Mouse (Mus musculus) CH12.LX (cell line): Measurements from ENCODE around the gene Med24. TPM values are rescaled to one million over a fixed set of nuclear protein-coding genes. Genes with fewer than 3 reads are reported as not detected.
A peak's percentile ranks its signal among the peaks of the same experiment; 100 is the strongest.

ENCODE experiments used
- DNase-seq: peaks from one replicate; pipeline ENCODE4 v3.0.0-alpha.2; 2013; ENCODE audit errors: extremely low read depth
- H3K27ac ChIP-seq: 2 replicates; pipeline ENCODE4 v1.5.1; 2012; ENCODE audit warnings: low read depth, mild to moderate bottlenecking, control low read depth, moderate library complexity; ENCODE audit not compliant: insufficient read depth
- H3K27me3 ChIP-seq: replicated peaks from 2 replicates; pipeline ENCODE3; 2012; ENCODE audit warnings: inconsistent platforms
- H3K36me3 ChIP-seq, 2 experiments: replicated peaks in 1 of 2; 2 replicates each; pipeline versions ENCODE3 to v1.6.1; 2012; ENCODE audit warnings: inconsistent platforms in 1 of 2, low read length in 1 of 2, mild to moderate bottlenecking in 1 of 2, mixed read lengths in 1 of 2, moderate library complexity in 1 of 2; ENCODE audit not compliant: control insufficient read depth in 1 of 2, insufficient read depth in 1 of 2
- H3K4me1 ChIP-seq, 2 experiments: 2 replicates each; pipeline ENCODE4 v1.6.1; 2012; ENCODE audit warnings: inconsistent platforms in 1 of 2, moderate library complexity in 1 of 2; ENCODE audit not compliant: insufficient read depth in 2 of 2, control insufficient read depth in 1 of 2
- H3K4me2 ChIP-seq: 2 replicates; pipeline ENCODE4 v1.6.1; 2012; ENCODE audit warnings: low read depth, mild to moderate bottlenecking, control low read depth; ENCODE audit not compliant: poor library complexity, insufficient read depth, severe bottlenecking
- H3K4me3 ChIP-seq, 3 experiments: fragments of 150-350 bp in 1 of 3; sonication (generic) in 1 of 3; replicated peaks in 1 of 3; 2 replicates each; pipeline versions ENCODE3 to v1.5.1; 2011 to 2012; ENCODE audit warnings: low read depth in 2 of 3, low read length in 2 of 3, mild to moderate bottlenecking in 2 of 3, moderate library complexity in 2 of 3, control low read depth in 1 of 3, improper control_type of control experiment in 1 of 3, inconsistent platforms in 1 of 3, mixed read lengths in 1 of 3; ENCODE audit not compliant: poor library complexity in 1 of 3
- H3K79me2 ChIP-seq: replicated peaks from 2 replicates; pipeline ENCODE4 v1.6.1; 2012; ENCODE audit warnings: mild to moderate bottlenecking, moderate library complexity; ENCODE audit not compliant: control insufficient read depth, poor library complexity, insufficient read depth, severe bottlenecking; ENCODE audit errors: extremely low read depth
- H3K9ac ChIP-seq: 2 replicates; pipeline ENCODE4 v1.6.1; 2012; ENCODE audit warnings: low read depth, mild to moderate bottlenecking, control low read depth, moderate library complexity; ENCODE audit not compliant: insufficient read depth
- H3K9me3 ChIP-seq: replicated peaks from 2 replicates; pipeline ENCODE3; 2012; ENCODE audit warnings: low read length, inconsistent platforms, mixed read lengths
- BHLHE40 ChIP-seq: IDR thresholded peaks from 2 replicates; pipeline ENCODE4 v1.6.1; 2011; ENCODE audit warnings: mild to moderate bottlenecking, low read depth, low read length, improper control_type of control experiment
- CHD1 ChIP-seq: IDR thresholded peaks from 2 replicates; pipeline ENCODE4 v1.6.1; 2012; ENCODE audit warnings: low read depth, low read length, improper control_type of control experiment, inconsistent platforms
- CTCF ChIP-seq, 2 experiments: IDR thresholded peaks in 1 of 2; conservative IDR thresholded peaks in 1 of 2; 2 replicates each; pipeline ENCODE4 v1.5.1; 2011 to 2012; ENCODE audit warnings: low read depth in 2 of 2, low read length in 2 of 2, improper control_type of control experiment in 1 of 2, inconsistent platforms in 1 of 2, mild to moderate bottlenecking in 1 of 2, moderate library complexity in 1 of 2
- E2F4 ChIP-seq: IDR thresholded peaks from 2 replicates; pipeline ENCODE4 v1.6.1; 2011; ENCODE audit warnings: low read depth, low read length, improper control_type of control experiment; ENCODE audit not compliant: insufficient replicate concordance
- EP300 ChIP-seq: IDR thresholded peaks from 2 replicates; pipeline ENCODE4 v1.6.1; 2011; ENCODE audit warnings: low read length, improper control_type of control experiment
- ETS1 ChIP-seq: conservative IDR thresholded peaks from 2 replicates; pipeline ENCODE4 v1.6.1; 2012; ENCODE audit warnings: low read depth, mild to moderate bottlenecking, inconsistent platforms, low read length, improper control_type of control experiment, moderate library complexity
- GABPA ChIP-seq: IDR thresholded peaks from 2 replicates; pipeline ENCODE4 v1.6.1; 2012; ENCODE audit warnings: low read depth, low read length, improper control_type of control experiment, inconsistent platforms; ENCODE audit not compliant: insufficient replicate concordance
- IRF4 ChIP-seq: IDR thresholded peaks from 2 replicates; pipeline ENCODE4 v1.6.1; 2014; ENCODE audit warnings: low read depth, mild to moderate bottlenecking, inconsistent platforms, low read length, improper control_type of control experiment
- JUN ChIP-seq: IDR thresholded peaks from 2 replicates; pipeline ENCODE4 v1.6.1; 2011; ENCODE audit warnings: low read depth, mild to moderate bottlenecking, low read length, improper control_type of control experiment, moderate library complexity; ENCODE audit not compliant: insufficient read depth
- MAFK ChIP-seq: IDR thresholded peaks from 2 replicates; pipeline ENCODE4 v1.6.1; 2011; ENCODE audit warnings: low read length, improper control_type of control experiment; ENCODE audit not compliant: insufficient replicate concordance
- MEF2A ChIP-seq: IDR thresholded peaks from 2 replicates; pipeline ENCODE4 v1.6.1; 2014; ENCODE audit warnings: low read depth, mild to moderate bottlenecking, inconsistent platforms, low read length, improper control_type of control experiment, borderline replicate concordance
- MXI1 ChIP-seq: IDR thresholded peaks from 2 replicates; pipeline ENCODE4 v1.6.1; 2011; ENCODE audit warnings: mild to moderate bottlenecking, low read depth, low read length, improper control_type of control experiment
- MYC ChIP-seq: IDR thresholded peaks from 2 replicates; pipeline ENCODE4 v1.6.1; 2011; ENCODE audit warnings: low read depth, mild to moderate bottlenecking, improper control_type of control experiment, low read length
- NELFE ChIP-seq: IDR thresholded peaks from 2 replicates; pipeline ENCODE4 v1.6.1; 2011; ENCODE audit warnings: low read depth, low read length, improper control_type of control experiment
- NRF1 ChIP-seq: IDR thresholded peaks from 2 replicates; pipeline ENCODE4 v1.6.1; 2014; ENCODE audit warnings: low read depth, mild to moderate bottlenecking, inconsistent platforms, low read length, improper control_type of control experiment, moderate library complexity
- PAX5 ChIP-seq: IDR thresholded peaks from 2 replicates; pipeline ENCODE4 v1.6.1; 2012; ENCODE audit warnings: low read length, inconsistent platforms, mixed read lengths
- POLR2A ChIP-seq: IDR thresholded peaks from 2 replicates; pipeline ENCODE4 v1.6.1; 2011; ENCODE audit warnings: low read depth, mild to moderate bottlenecking, improper control_type of control experiment, low read length
- POLR2AphosphoS2 ChIP-seq: IDR thresholded peaks from 2 replicates; pipeline ENCODE4 v1.6.1; 2011; ENCODE audit warnings: low read depth, low read length, improper control_type of control experiment
- RAD21 ChIP-seq: IDR thresholded peaks from 2 replicates; pipeline ENCODE4 v1.6.1; 2011; ENCODE audit warnings: low read depth, mild to moderate bottlenecking, low read length, improper control_type of control experiment, moderate library complexity
- RCOR1 ChIP-seq: conservative IDR thresholded peaks from 2 replicates; pipeline ENCODE4 v1.6.1; 2012; ENCODE audit warnings: low read depth, mild to moderate bottlenecking, inconsistent platforms, low read length, improper control_type of control experiment
- SIN3A ChIP-seq: IDR thresholded peaks from 2 replicates; pipeline ENCODE4 v1.6.1; 2012; ENCODE audit warnings: low read length, improper control_type of control experiment, inconsistent platforms
- SMC3 ChIP-seq: IDR thresholded peaks from 2 replicates; pipeline ENCODE4 v1.6.1; 2011; ENCODE audit warnings: low read depth, low read length, improper control_type of control experiment
- UBTF ChIP-seq: IDR thresholded peaks from 2 replicates; pipeline ENCODE4 v1.6.1; 2012; ENCODE audit warnings: low read depth, mild to moderate bottlenecking, inconsistent platforms, low read length, improper control_type of control experiment, moderate library complexity
- USF1 ChIP-seq: IDR thresholded peaks from 2 replicates; pipeline ENCODE4 v1.6.1; 2014; ENCODE audit warnings: low read depth, mild to moderate bottlenecking, inconsistent platforms, low read length, improper control_type of control experiment
- ZMIZ1 ChIP-seq: IDR thresholded peaks from 2 replicates; pipeline ENCODE4 v1.6.1; 2012; ENCODE audit warnings: low read depth, mild to moderate bottlenecking, inconsistent platforms, low read length, improper control_type of control experiment
- ZNF384 ChIP-seq: IDR thresholded peaks from 2 replicates; pipeline ENCODE4 v1.6.1; 2012; ENCODE audit warnings: low read depth, low read length, improper control_type of control experiment, inconsistent platforms
- dilution Hi-C: fragments of 300-500 bp; cut with MboI; formaldehyde crosslinking; loops from 2 replicates; pipeline ENCODE4 v1.14.3; 2020; ENCODE audit warnings: low sequenced_read_pairs; ENCODE audit not compliant: extremely low pct_unique_long_range_greater_than_20kb, extremely low pct_ligation_motif_present
- in situ Hi-C: fragments of 300-500 bp; cut with MboI; formaldehyde crosslinking; loops from 3 replicates; pipeline ENCODE4 v1.14.3; 2019; ENCODE audit warnings: low sequenced_read_pairs, low pct_ligation_motif_present, low pct_unique_long_range_greater_than_20kb, mixed read lengths
- polyA plus RNA-seq: library from polyadenylated mRNA; unstranded; fragments of >175 nt; gene quantifications from 2 replicates; pipeline ENCODE4 v1.2.1, GENCODE M21; 2012; ENCODE audit warnings: low read depth; ENCODE audit not compliant: insufficient read length
- total RNA-seq, 2 experiments: library from RNA; depleted of rRNA; stranded (reverse); fragments of 300-350 nt in 1 of 2; fragments of >200 nt in 1 of 2; gene quantifications; 2 replicates each; pipeline ENCODE4 v1.2.3; 2012 to 2014

The Med24 gene
- total and polyA plus RNA-seq, 3 experiments: 30.9 to 78.8 (median 48.6) TPM

DNA sequence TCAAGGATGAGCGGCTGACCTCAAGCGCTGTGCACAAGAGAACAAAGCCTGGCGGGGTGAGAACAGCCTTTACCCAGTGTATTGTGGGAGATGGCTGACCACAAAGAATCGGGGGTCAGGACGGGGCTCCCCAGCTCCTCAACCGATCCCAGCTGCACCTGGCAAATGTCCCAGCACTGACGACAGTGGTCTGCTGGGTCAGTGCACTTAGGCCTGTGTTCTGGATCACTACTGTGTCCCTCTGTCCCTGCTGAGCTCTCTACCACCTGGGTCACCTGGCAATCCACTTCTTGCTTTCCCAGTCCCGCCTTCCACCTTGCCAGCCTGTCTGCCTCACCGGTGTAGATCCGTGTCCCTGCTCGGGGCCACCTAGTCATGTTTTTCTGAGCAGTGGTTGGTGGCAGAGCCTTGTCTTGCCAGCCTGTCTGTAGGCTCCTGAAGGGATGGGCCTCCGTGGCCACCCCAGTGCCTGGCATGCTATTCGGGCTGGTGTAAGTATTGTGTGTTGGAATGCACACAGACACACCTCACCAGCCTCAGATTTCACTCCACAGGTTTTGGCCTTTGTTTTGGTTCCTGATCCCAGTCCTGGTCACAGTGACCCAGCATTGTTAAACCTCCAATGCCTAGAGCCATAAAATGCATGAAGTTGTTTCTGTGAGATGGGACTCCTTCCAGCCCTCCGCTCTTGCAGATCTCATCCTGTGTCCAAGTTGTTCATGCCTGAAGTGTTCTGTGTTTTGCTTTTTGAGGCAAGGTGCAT, 32.6 kb downstream of the Med24 start:
- Histone ChIP-seq H3K36me3 (peaks cover 48 to 61% of the 10 kb centered on the region in 2 experiments), H3K27ac (no peak overlapping the region), H3K9me3 (no peaks in the 10 kb centered on the region), H3K9ac (no peak overlapping the region), H3K4me1 (peaks cover 8 to 34% of the 10 kb centered on the region in 2 experiments; a peak in 3 of 4 replicates), H3K27me3 (no peaks in the 10 kb centered on the region), H3K4me3 (no peak overlapping the region), H3K4me2 (no peak overlapping the region), H3K79me2 (no peaks in the 10 kb centered on the region)
- no peak for DNase-seq
- in situ Hi-C loops: loop anchor here (5.0 to 10.0 kb wide), 2 partner anchors 91 to 218 kb away; no protein-coding TSS in a partner anchor
- no peak for TF ChIP-seq SMC3
- no peak for TF ChIP-seq E2F4
- TF ChIP-seq CHD1: no peak
- no peak for TF ChIP-seq EP300
- no peak for TF ChIP-seq RCOR1
- no peak for TF ChIP-seq JUN
- no peak for TF ChIP-seq ETS1
- 0 out of 2 replicates have a peak, but pooled peaks have one; percentile 8 for TF ChIP-seq POLR2A
- TF ChIP-seq MAFK: no peak
- peak; percentile 71; the same call in 1 of the 2 replicates for TF ChIP-seq POLR2AphosphoS2
- TF ChIP-seq NELFE: no peak
- no peak for TF ChIP-seq ZNF384
- no peak for TF ChIP-seq PAX5
- dilution Hi-C loops: no loop called here

DNA sequence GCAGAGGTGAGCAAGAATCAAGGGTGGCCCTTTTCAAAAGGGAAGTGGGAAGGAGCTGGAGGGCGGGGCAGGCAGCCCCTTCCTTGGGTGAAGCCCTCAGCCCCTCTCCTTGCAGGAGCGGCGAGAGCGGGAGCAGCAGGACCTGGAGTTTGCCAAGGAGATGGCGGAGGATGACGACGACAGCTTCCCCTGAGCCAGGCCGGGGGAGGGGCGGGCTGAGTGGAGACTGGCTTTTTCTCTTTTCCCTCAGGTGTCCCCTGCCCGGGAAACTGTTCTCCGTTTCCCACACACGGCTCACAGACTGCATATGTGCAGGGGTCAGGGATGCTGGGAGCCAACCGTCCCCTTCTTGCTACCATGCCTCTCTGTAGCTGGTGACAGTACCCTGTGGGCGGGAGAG, 33.8 kb downstream of the Med24 start:
- H3K9ac ChIP-seq: no peak overlapping the region
- H3K4me2 ChIP-seq: no peak overlapping the region
- no peak for TF ChIP-seq BHLHE40
- TF ChIP-seq POLR2AphosphoS2: no peak
- no peak for TF ChIP-seq ZMIZ1
- no peak for TF ChIP-seq NRF1
- TF ChIP-seq ETS1: no peak
- TF ChIP-seq MYC: no peak
- TF ChIP-seq PAX5: no peak
- TF ChIP-seq RCOR1: no peak
- TF ChIP-seq GABPA: no peak
- no peak for TF ChIP-seq ZNF384
- TF ChIP-seq MEF2A: no peak
- no peak for TF ChIP-seq RAD21
- TF ChIP-seq SIN3A: no peak
- TF ChIP-seq IRF4: no peak
- TF ChIP-seq UBTF: no peak
- TF ChIP-seq CTCF (conservative IDR thresholded peaks at IDR 0.05 in 1 of 2, IDR thresholded peaks at IDR 0.05 in 1 of 2; ENCODE audit: low read depth in 2 of 2, low read length in 2 of 2): no peak
- no peak for TF ChIP-seq USF1
- no peak for TF ChIP-seq MXI1
- H3K79me2 ChIP-seq: no peaks in the 10 kb centered on the region
- no peak overlapping the region for H3K27ac ChIP-seq
- dilution Hi-C loops: no loop called here
- peaks cover 61 to 73% of the 10 kb centered on the region in 2 experiments for H3K36me3 ChIP-seq
- H3K4me1 ChIP-seq: peaks cover 5 to 26% of the 10 kb centered on the region in 2 experiments; a peak in 3 of 4 replicates
- in situ Hi-C loops: loop anchor here (5.0 to 10.0 kb wide), 2 partner anchors 92 to 219 kb away; no protein-coding TSS in a partner anchor
- no peak overlapping the region for H3K4me3 ChIP-seq
- H3K9me3 ChIP-seq: no peaks in the 10 kb centered on the region
- no peaks in the 10 kb centered on the region for H3K27me3 ChIP-seq
- no peak for DNase-seq
